Mouse (Mus musculus): ENCODE results near the gene Efl1. TPM values are rescaled to one million over a fixed set of nuclear protein-coding genes. Genes with fewer than 3 reads are reported as not detected.
"Not testable (repeated sequence)": the region's sequence is repeated elsewhere in the genome, so short reads cannot be mapped to it uniquely, and the experiment has no call there.

Efl1 gene
- polyA plus RNA-seq, 1 experiment from 2014 or later: 20.8 TPM

- Histone ChIP-seq H3K9me3 (ENCODE audit: control insufficient read depth, low read length) (no peaks in the 10 kb centered on the region), H3K9ac (ENCODE audit: low read length) (no peak overlapping the region), H3K27ac (ENCODE audit: low read depth, low read length) (no peak overlapping the region), H3K4me1 (ENCODE audit: control insufficient read depth, insufficient read depth, low read length) (no peaks in the 10 kb centered on the region; the same call in 1 of the 2 replicates), H3K4me3 (ENCODE audit: low read depth, low read length) (no peak overlapping the region), H3K27me3 (ENCODE audit: control insufficient read depth, insufficient read depth, low read length) (no peaks in the 10 kb centered on the region), H3K36me3 (ENCODE audit: control insufficient read depth, insufficient read depth, low read length) (peaks cover 7% of the 10 kb centered on the region), H3K4me2 (no peak overlapping the region)
- no peak for DNase-seq (ENCODE audit: low spot score, missing footprints)
- whole genome bisulfite sequencing: 88% methylated on average over 1 of the region's 1 CpGs
- ATAC-seq (ENCODE audit: low FRiP score): no peak
Observed at GRCm38 (mm10) chr7:82764951-82765350, 116.5 kb downstream of the Efl1 start.

- peaks cover 9% of the 10 kb centered on the region for H3K36me3 ChIP-seq (ENCODE audit: control insufficient read depth, insufficient read depth, low read length)
- ATAC-seq (ENCODE audit: low FRiP score): no peak
- DNase-seq (ENCODE audit: low spot score, missing footprints): no peak
- H3K27ac ChIP-seq (ENCODE audit: low read depth, low read length): no peak overlapping the region
- no peak overlapping the region for H3K4me3 ChIP-seq (ENCODE audit: low read depth, low read length)
- H3K9ac ChIP-seq (ENCODE audit: low read length): no peak overlapping the region
- H3K9me3 ChIP-seq (ENCODE audit: control insufficient read depth, low read length): no peaks in the 10 kb centered on the region; the same call in 1 of the 2 replicates
- 75% methylated on average over 6 of the region's 6 CpGs for WGBS
- no peaks in the 10 kb centered on the region for H3K27me3 ChIP-seq (ENCODE audit: control insufficient read depth, insufficient read depth, low read length)
- H3K4me2 ChIP-seq: no peak overlapping the region
- H3K4me1 ChIP-seq (ENCODE audit: control insufficient read depth, insufficient read depth, low read length): no peaks in the 10 kb centered on the region; the same call in 1 of the 2 replicates
Observed at GRCm38 (mm10) chr7:82766623-82767022, 118.2 kb downstream of the Efl1 start.

GRCm38 (mm10) chr7:82770207-82770606 lies 121.8 kb downstream of the Efl1 start:
- Histone ChIP-seq H3K4me1 (ENCODE audit: control insufficient read depth, insufficient read depth, low read length) (peaks cover 2% of the 10 kb centered on the region), H3K27ac (ENCODE audit: low read depth, low read length) (no peak overlapping the region), H3K9me3 (ENCODE audit: control insufficient read depth, low read length) (no peaks in the 10 kb centered on the region; the same call in 1 of the 2 replicates), H3K36me3 (ENCODE audit: control insufficient read depth, insufficient read depth, low read length) (peaks cover 2% of the 10 kb centered on the region; the same call in 1 of the 2 replicates), H3K9ac (ENCODE audit: low read length) (no peak overlapping the region), H3K27me3 (ENCODE audit: control insufficient read depth, insufficient read depth, low read length) (no peaks in the 10 kb centered on the region), H3K4me3 (ENCODE audit: low read depth, low read length) (no peak overlapping the region), H3K4me2 (no peak overlapping the region)
- DNase-seq (ENCODE audit: low spot score, missing footprints) (no peak), ATAC-seq (ENCODE audit: low FRiP score) (no peak)
- 52% methylated on average over 6 of the region's 6 CpGs for WGBS

- not testable (repeated sequence) for H3K9ac ChIP-seq (ENCODE audit: low read length); H3K4me2 ChIP-seq; H3K4me1 ChIP-seq (ENCODE audit: control insufficient read depth, insufficient read depth, low read length); H3K4me3 ChIP-seq (ENCODE audit: low read depth, low read length); H3K27me3 ChIP-seq (ENCODE audit: control insufficient read depth, insufficient read depth, low read length); H3K36me3 ChIP-seq (ENCODE audit: control insufficient read depth, insufficient read depth, low read length); H3K9me3 ChIP-seq (ENCODE audit: control insufficient read depth, low read length); DNase-seq (ENCODE audit: low spot score, missing footprints)
- 0 out of 2 replicates have a peak overlapping the region, but pooled peaks have one; percentile 15 for H3K27ac ChIP-seq (ENCODE audit: low read depth, low read length)
- WGBS: 79% methylated on average over 20 of the region's 29 CpGs
- peak; percentile 100 for ATAC-seq (ENCODE audit: low FRiP score)
Observed at GRCm38 (mm10) chr7:82770957-82771660, 122.7 kb downstream of the Efl1 start.

GRCm38 (mm10) chr7:82771661-82772021 lies 123.2 kb downstream of the Efl1 start:
- not testable (repeated sequence) for H3K9me3 ChIP-seq (ENCODE audit: control insufficient read depth, low read length); H3K4me1 ChIP-seq (ENCODE audit: control insufficient read depth, insufficient read depth, low read length); DNase-seq (ENCODE audit: low spot score, missing footprints); H3K27me3 ChIP-seq (ENCODE audit: control insufficient read depth, insufficient read depth, low read length); H3K4me2 ChIP-seq; H3K4me3 ChIP-seq (ENCODE audit: low read depth, low read length); H3K9ac ChIP-seq (ENCODE audit: low read length); H3K36me3 ChIP-seq (ENCODE audit: control insufficient read depth, insufficient read depth, low read length)
- WGBS: 85% methylated on average over 25 of the region's 25 CpGs
- peak; percentile 57 for ATAC-seq (ENCODE audit: low FRiP score)
- 0 out of 2 replicates have a peak overlapping the region, but pooled peaks have one; percentile 15 for H3K27ac ChIP-seq (ENCODE audit: low read depth, low read length)

GRCm38 (mm10) chr7:82772481-82772880 lies 124.1 kb downstream of the Efl1 start:
- 72% methylated on average over 14 of the region's 14 CpGs for WGBS
- no peak overlapping the region for H3K9ac ChIP-seq (ENCODE audit: low read length)
- no peak overlapping the region for H3K27ac ChIP-seq (ENCODE audit: low read depth, low read length)
- no peaks in the 10 kb centered on the region for H3K27me3 ChIP-seq (ENCODE audit: control insufficient read depth, insufficient read depth, low read length)
- no peak overlapping the region for H3K4me3 ChIP-seq (ENCODE audit: low read depth, low read length)
- peaks cover 2% of the 10 kb centered on the region for H3K4me1 ChIP-seq (ENCODE audit: control insufficient read depth, insufficient read depth, low read length)
- DNase-seq (ENCODE audit: low spot score, missing footprints): no peak
- peaks cover 2% of the 10 kb centered on the region; the same call in 1 of the 2 replicates for H3K36me3 ChIP-seq (ENCODE audit: control insufficient read depth, insufficient read depth, low read length)
- H3K9me3 ChIP-seq (ENCODE audit: control insufficient read depth, low read length): no peaks in the 10 kb centered on the region; the same call in 1 of the 2 replicates
- no peak for ATAC-seq (ENCODE audit: low FRiP score)
- no peak overlapping the region for H3K4me2 ChIP-seq

- Histone ChIP-seq H3K27ac (ENCODE audit: low read depth, low read length) (no peak overlapping the region), H3K9ac (ENCODE audit: low read length) (no peak overlapping the region), H3K4me2 (no peak overlapping the region), H3K9me3 (ENCODE audit: control insufficient read depth, low read length) (no peaks in the 10 kb centered on the region; the same call in 1 of the 2 replicates), H3K36me3 (ENCODE audit: control insufficient read depth, insufficient read depth, low read length) (peaks cover 2% of the 10 kb centered on the region; the same call in 1 of the 2 replicates), H3K27me3 (ENCODE audit: control insufficient read depth, insufficient read depth, low read length) (no peaks in the 10 kb centered on the region), H3K4me1 (ENCODE audit: control insufficient read depth, insufficient read depth, low read length) (peaks cover 2% of the 10 kb centered on the region), H3K4me3 (ENCODE audit: low read depth, low read length) (no peak overlapping the region)
- WGBS: 75% methylated on average over 9 of the region's 9 CpGs
- ATAC-seq (ENCODE audit: low FRiP score): no peak
- no peak for DNase-seq (ENCODE audit: low spot score, missing footprints)
Observed at GRCm38 (mm10) chr7:82773150-82773549, 124.7 kb downstream of the Efl1 start.

GRCm38 (mm10) chr7:82773884-82774283 lies 125.5 kb downstream of the Efl1 start:
- Histone ChIP-seq H3K4me2 (no peak overlapping the region), H3K4me1 (ENCODE audit: control insufficient read depth, insufficient read depth, low read length) (peaks cover 2% of the 10 kb centered on the region), H3K27ac (ENCODE audit: low read depth, low read length) (no peak overlapping the region), H3K27me3 (ENCODE audit: control insufficient read depth, insufficient read depth, low read length) (no peaks in the 10 kb centered on the region), H3K9ac (ENCODE audit: low read length) (no peak overlapping the region), H3K9me3 (ENCODE audit: control insufficient read depth, low read length) (no peaks in the 10 kb centered on the region; the same call in 1 of the 2 replicates), H3K4me3 (ENCODE audit: low read depth, low read length) (no peak overlapping the region), H3K36me3 (ENCODE audit: control insufficient read depth, insufficient read depth, low read length) (peaks cover 2% of the 10 kb centered on the region; the same call in 1 of the 2 replicates)
- DNase-seq (ENCODE audit: low spot score, missing footprints): no peak
- 85% methylated on average over 6 of the region's 6 CpGs for WGBS
- no peak for ATAC-seq (ENCODE audit: low FRiP score)

GRCm38 (mm10) chr7:82775090-82775489 lies 126.7 kb downstream of the Efl1 start:
- Histone ChIP-seq H3K27me3 (ENCODE audit: control insufficient read depth, insufficient read depth, low read length) (no peaks in the 10 kb centered on the region), H3K9ac (ENCODE audit: low read length) (no peak overlapping the region), H3K36me3 (ENCODE audit: control insufficient read depth, insufficient read depth, low read length) (peaks cover 2% of the 10 kb centered on the region; the same call in 1 of the 2 replicates), H3K4me2 (no peak overlapping the region), H3K27ac (ENCODE audit: low read depth, low read length) (no peak overlapping the region), H3K4me3 (ENCODE audit: low read depth, low read length) (no peak overlapping the region), H3K4me1 (ENCODE audit: control insufficient read depth, insufficient read depth, low read length) (peaks cover 2% of the 10 kb centered on the region), H3K9me3 (ENCODE audit: control insufficient read depth, low read length) (no peaks in the 10 kb centered on the region; the same call in 1 of the 2 replicates)
- WGBS: 91% methylated on average over 3 of the region's 3 CpGs
- DNase-seq (ENCODE audit: low spot score, missing footprints) (peak; percentile 41), ATAC-seq (ENCODE audit: low FRiP score) (no peak)

Data from midbrain, embryonic 11.5 days (tissue).